Mouse (Mus musculus): ENCODE results near the gene Gak.

DNA sequence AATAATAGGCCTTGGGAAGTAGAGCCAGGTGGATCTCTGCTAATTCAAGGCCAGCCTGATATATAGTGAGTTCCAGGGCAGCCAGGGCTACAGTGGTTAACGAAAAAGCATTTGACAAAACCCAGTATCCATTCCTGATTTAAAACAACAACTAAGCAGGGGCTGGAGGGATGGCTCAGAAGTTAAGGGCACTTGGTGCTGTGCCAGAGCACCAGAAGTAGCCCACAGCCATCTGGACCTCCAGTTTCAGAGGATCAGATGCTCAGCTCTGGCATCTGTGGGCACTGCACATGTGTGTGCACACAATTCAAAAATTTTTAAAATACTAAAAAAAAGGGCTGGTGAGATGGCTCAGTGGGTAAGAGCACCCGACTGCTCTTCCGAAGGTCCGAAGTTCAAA lies 4.1 kb upstream of the Gak start:
- TF ChIP-seq CTCF (IDR thresholded peaks at IDR 0.05; ENCODE audit: insufficient read depth, low read depth, low read length), result no peak
- no peak for TF ChIP-seq POLR2A (IDR thresholded peaks at IDR 0.05; ENCODE audit: insufficient read depth, low read depth, low read length)
